Mouse (Mus musculus) gastrocnemius, adult 2 months (tissue): ENCODE measurements around the gene Nr4a1. TPM values are rescaled to one million over a fixed set of nuclear protein-coding genes. Genes with fewer than 3 reads are reported as not detected.

Experiments used
- DNase-seq: peaks from one replicate; pipeline ENCODE4 v3.0.0; 2022
- H3K27ac ChIP-seq: fragments of 200-600 bp; 2 replicates; pipeline ENCODE4 v1.8.1; 2022; ENCODE audit warnings: mild to moderate bottlenecking
- H3K4me3 ChIP-seq: fragments of 200-600 bp; 2 replicates; pipeline ENCODE4 v1.8.1; 2022; ENCODE audit warnings: mild to moderate bottlenecking, moderate library complexity
- CTCF ChIP-seq: fragments of 200-600 bp; IDR thresholded peaks from 2 replicates; pipeline ENCODE4 v1.8.1; 2022; ENCODE audit warnings: antibody characterized with exemption, mild to moderate bottlenecking, moderate library complexity
- intact Hi-C: fragments of 180-260 bp; cut with DNase I; formaldehyde crosslinking; loops from one replicate; pipeline ENCODE4 v1.15.1; 2025
- total RNA-seq, 2 experiments: library from RNA; stranded (reverse); gene quantifications; 2 replicates each; pipeline ENCODE4 v1.2.3; 2021

Gene Nr4a1
- total RNA-seq, 2 experiments from 2014 or later = 143 to 146 TPM

GRCm38 (mm10) chr15:101299480-101299960 lies 45.5 kb downstream of the Nr4a1 start:
- H3K4me3 ChIP-seq = no peak overlapping the region
- no peak for DNase-seq
- no peak for TF ChIP-seq CTCF
- intact Hi-C loops = no loop called here
- H3K27ac ChIP-seq = peak overlapping the region; percentile 32; the same call in 1 of the 2 replicates

DNA sequence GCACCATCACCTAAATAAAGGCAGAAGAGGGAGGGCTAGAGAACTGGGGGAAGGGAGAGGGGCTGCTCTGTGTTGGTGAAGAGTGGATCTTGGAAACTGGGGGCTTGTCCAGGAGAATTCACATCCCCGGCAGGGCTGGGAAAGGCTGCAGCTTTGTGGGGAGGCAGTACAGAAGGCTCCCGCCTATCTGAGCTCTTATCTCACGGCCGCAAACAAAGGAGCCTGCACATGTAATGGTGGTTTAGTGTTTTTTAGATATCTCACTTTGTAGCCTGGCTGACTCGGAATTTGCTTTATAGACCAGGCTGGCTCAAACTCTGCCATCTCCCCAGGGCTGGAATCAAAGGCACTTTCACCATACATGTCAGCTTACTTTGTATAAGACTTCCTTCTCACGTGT lies 46.1 kb downstream of the Nr4a1 start:
- TF ChIP-seq CTCF = no peak
- intact Hi-C loops = no loop called here
- no peak overlapping the region for H3K4me3 ChIP-seq
- peak overlapping the region; percentile 32; the same call in 1 of the 2 replicates for H3K27ac ChIP-seq
- DNase-seq = no peak

GRCm38 (mm10) chr15:101302201-101302600 lies 48.1 kb downstream of the Nr4a1 start:
- DNase-seq = peak; percentile 84
- Histone ChIP-seq H3K4me3 (no peak overlapping the region), H3K27ac (peak overlapping the region; percentile 95)
- intact Hi-C loops = no loop called here
- no peak for TF ChIP-seq CTCF

DNA sequence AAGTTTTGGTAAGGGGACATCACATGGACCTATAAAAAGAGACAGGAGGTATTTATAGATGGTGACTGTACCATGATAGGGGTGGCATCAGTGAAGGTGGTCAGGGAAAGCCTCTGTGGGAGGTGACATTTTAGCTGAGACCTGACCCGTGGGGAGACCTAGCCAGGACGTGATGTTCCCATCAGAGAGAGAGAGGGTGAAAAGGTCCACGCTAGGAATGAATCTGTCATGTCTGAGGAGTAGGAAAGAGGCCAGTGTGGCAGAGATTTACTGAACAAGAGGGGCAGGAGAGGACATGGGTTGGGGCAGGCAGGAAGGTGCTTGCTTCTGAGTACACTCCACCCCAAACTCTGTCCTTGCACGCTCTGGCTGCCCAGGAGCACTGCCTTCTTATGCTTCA lies 49.8 kb downstream of the Nr4a1 start:
- Histone ChIP-seq H3K4me3 (no peak overlapping the region), H3K27ac (peak overlapping the region; percentile 96)
- intact Hi-C loops = loop anchor here (1.0 kb wide), 1 partner anchor 62 kb away; no protein-coding TSS in a partner anchor
- no peak for TF ChIP-seq CTCF
- peak; percentile 77 for DNase-seq

- intact Hi-C loops = no loop called here
- DNase-seq = no peak
- peak overlapping the region; percentile 12; the same call in 1 of the 2 replicates for H3K27ac ChIP-seq
- H3K4me3 ChIP-seq = no peak overlapping the region
- no peak for TF ChIP-seq CTCF
Measured at GRCm38 (mm10) chr15:101306459-101306858, 52.4 kb downstream of the Nr4a1 start.

GRCm38 (mm10) chr15:101308440-101309348 lies 54.6 kb downstream of the Nr4a1 start:
- intact Hi-C loops = no loop called here
- H3K4me3 ChIP-seq = no peak overlapping the region
- DNase-seq = peak; percentile 56
- TF ChIP-seq CTCF = no peak
- peak overlapping the region; percentile 72 for H3K27ac ChIP-seq

GRCm38 (mm10) chr15:101309493-101309892 lies 55.4 kb downstream of the Nr4a1 start:
- DNase-seq = no peak
- peak overlapping the region; percentile 72 for H3K27ac ChIP-seq
- H3K4me3 ChIP-seq = no peak overlapping the region
- intact Hi-C loops = no loop called here
- TF ChIP-seq CTCF = no peak

DNA sequence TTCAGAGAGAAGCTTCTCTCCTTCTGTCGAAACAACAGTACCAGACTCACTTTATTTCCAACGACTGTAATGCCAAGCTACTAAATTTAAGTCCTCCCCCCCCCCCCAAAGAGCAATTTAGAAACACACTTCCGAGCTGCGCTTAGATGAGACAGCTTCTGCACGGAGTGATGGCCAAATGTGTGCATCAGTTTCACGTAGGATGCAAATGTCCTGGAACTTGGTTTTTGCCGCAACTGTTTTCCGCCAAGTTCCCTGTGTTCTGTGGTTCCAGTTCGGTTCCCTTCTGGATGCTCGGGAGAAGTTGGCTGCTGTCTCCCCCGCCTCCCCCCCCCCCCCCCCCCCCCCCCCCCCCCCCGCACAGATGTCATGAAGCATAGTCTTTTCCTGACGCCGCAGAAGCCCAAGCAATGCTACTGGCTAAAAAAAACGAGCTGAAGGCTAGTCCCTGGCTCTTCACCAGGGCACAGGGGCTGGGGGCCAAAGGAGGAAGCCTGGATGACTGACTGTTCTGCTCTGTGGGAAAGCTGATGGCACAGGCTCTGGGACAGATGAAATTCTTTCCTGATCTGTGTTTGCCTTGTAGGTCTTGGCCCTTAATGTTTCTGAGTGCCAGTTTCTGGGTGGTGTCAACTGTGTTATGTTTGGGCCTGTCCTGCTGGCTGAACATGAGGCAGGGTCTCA lies 57.2 kb downstream of the Nr4a1 start:
- intact Hi-C loops = no loop called here
- Histone ChIP-seq H3K27ac (peak overlapping the region; percentile 82), H3K4me3 (peak overlapping the region; percentile 1; the same call in 1 of the 2 replicates)
- DNase-seq = peak; percentile 77
- no peak for TF ChIP-seq CTCF

DNA sequence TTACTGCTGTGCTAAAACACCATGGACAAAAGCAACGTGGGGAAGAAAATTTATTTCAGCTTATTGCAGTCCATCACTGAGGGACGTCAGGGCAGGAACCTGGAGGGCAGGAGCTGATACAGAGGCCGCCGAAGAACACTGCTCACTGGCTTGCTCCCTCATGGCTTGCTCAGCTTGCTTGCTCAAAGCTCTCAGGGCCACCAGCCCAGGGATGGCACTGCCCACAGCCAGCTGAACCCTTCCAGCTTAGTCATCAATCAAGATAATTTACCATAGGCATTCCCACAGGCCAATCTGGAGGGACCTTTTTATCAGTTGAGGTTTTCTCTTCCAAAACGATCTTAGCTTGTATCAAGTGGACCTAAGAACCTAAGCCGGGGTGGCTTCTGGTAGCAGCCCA lies 57.9 kb downstream of the Nr4a1 start:
- DNase-seq = no peak
- H3K27ac ChIP-seq = peak overlapping the region; percentile 81
- intact Hi-C loops = no loop called here
- TF ChIP-seq CTCF = no peak
- no peak overlapping the region for H3K4me3 ChIP-seq

DNA sequence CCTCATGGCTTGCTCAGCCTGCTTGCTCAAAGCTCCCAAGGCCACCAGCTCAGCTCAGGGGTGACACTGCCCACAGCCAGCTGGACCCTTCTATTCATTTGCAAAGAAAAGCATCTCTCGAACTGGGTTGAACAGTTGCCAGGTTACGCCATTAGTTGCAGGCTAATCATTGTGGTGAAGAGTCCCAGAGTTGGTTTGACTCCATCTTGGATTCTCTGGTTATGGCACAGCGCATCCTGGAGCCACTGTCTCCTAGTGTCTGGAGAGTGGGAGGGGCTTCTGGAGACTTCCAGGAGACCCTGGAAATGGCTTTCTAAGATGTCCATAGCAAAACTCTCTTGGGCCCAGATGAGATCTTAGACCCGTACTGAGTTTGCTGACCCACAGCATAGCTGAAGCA lies 61.3 kb downstream of the Nr4a1 start:
- Histone ChIP-seq H3K4me3 (no peak overlapping the region), H3K27ac (peak overlapping the region; percentile 64)
- intact Hi-C loops = loop anchor here (2.0 to 5.0 kb wide), 3 partner anchors 31 to 93 kb away; partner anchors contain the start of genes Atg101 and Grasp
- TF ChIP-seq CTCF = no peak
- DNase-seq = no peak

GRCm38 (mm10) chr15:101315832-101316231 lies 61.8 kb downstream of the Nr4a1 start:
- peak; percentile 92 for DNase-seq
- intact Hi-C loops = loop anchor here (2.0 to 5.0 kb wide), 3 partner anchors 31 to 94 kb away; partner anchors contain the start of genes Atg101 and Grasp
- Histone ChIP-seq H3K4me3 (peak overlapping the region; percentile 66), H3K27ac (peak overlapping the region; percentile 64)
- peak; percentile 96 for TF ChIP-seq CTCF

DNA sequence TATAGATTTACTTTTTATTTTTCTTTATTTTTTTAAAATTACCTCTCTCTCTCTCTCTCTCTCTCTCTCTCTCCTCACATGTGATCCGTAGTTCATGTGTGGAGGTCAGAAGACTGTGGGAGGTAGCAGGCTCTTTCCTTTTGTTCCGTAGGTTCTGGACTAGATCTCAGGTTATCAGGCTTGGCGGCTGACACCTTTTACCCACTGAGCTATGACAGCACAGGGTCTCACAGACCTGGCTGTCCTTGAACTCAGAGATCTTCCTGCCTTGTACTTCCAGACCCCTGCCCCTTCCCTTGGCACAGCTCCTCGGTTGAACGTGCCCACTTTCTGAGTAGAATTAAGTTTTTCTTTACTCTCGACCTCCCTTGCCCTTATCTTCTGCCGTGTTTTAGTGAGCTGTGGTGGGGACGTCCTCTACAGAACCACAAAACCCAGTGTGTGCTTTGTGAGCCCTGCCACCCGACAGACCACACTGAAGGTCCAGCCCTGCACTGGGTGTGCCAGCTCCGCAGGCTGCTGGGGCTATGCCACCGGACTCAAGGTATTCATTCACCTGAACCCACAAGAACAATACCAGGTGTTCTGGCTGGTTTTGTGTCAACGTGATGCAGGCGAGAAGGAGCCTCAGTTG lies 62.3 kb downstream of the Nr4a1 start:
- peak overlapping the region; percentile 66 for H3K4me3 ChIP-seq
- no peak for TF ChIP-seq CTCF
- peak overlapping the region; percentile 64 for H3K27ac ChIP-seq
- no peak for DNase-seq
- intact Hi-C loops = loop anchor here (5.0 kb wide), 1 partner anchor 94 kb away; the partner anchor contains the start of gene Grasp
